Mouse (Mus musculus): ENCODE data around the gene Itgb5. TPM values are rescaled to one million over a fixed set of nuclear protein-coding genes. Genes with fewer than 3 reads are reported as not detected.

The Itgb5 gene
- polyA plus RNA-seq, 1 experiment from 2014 or later = 13.8 TPM

- Histone ChIP-seq H3K27me3 (ENCODE audit: control insufficient read depth, insufficient read depth, low read length) (no peaks in the 10 kb centered on the region), H3K27ac (ENCODE audit: low read depth, low read length) (no peak overlapping the region), H3K4me1 (ENCODE audit: control insufficient read depth, insufficient read depth, low read length) (no peaks in the 10 kb centered on the region), H3K9me3 (ENCODE audit: control insufficient read depth, low read length) (no peaks in the 10 kb centered on the region), H3K9ac (replicated peaks; ENCODE audit: low read depth, low read length) (no peak overlapping the region), H3K4me3 (ENCODE audit: low read depth, low read length) (no peak overlapping the region), H3K36me3 (ENCODE audit: control insufficient read depth, insufficient read depth, low read length) (no peaks in the 10 kb centered on the region), H3K4me2 (ENCODE audit: low read depth, low read length) (no peak overlapping the region)
- ATAC-seq (ENCODE audit: low read depth) = no peak
- WGBS = 84% methylated on average over 6 of the region's 6 CpGs
Measured at GRCm38 (mm10) chr16:33795887-33796286, 33.6 kb upstream of the Itgb5 start.

GRCm38 (mm10) chr16:33796756-33797155 lies 32.7 kb upstream of the Itgb5 start:
- ATAC-seq (ENCODE audit: low read depth) = no peak
- H3K4me2 ChIP-seq (ENCODE audit: low read depth, low read length) = no peak overlapping the region
- 89% methylated on average over 3 of the region's 3 CpGs for WGBS

GRCm38 (mm10) chr16:33797860-33798259 lies 31.6 kb upstream of the Itgb5 start:
- no peaks in the 10 kb centered on the region for H3K9me3 ChIP-seq (ENCODE audit: control insufficient read depth, low read length)
- no peaks in the 10 kb centered on the region for H3K27me3 ChIP-seq (ENCODE audit: control insufficient read depth, insufficient read depth, low read length)
- H3K27ac ChIP-seq (ENCODE audit: low read depth, low read length) = no peak overlapping the region
- ATAC-seq (ENCODE audit: low read depth) = no peak
- H3K4me1 ChIP-seq (ENCODE audit: control insufficient read depth, insufficient read depth, low read length) = no peaks in the 10 kb centered on the region
- no peak overlapping the region for H3K9ac ChIP-seq (replicated peaks; ENCODE audit: low read depth, low read length)
- 55% methylated on average over 5 of the region's 5 CpGs for WGBS
- H3K4me2 ChIP-seq (ENCODE audit: low read depth, low read length) = no peak overlapping the region
- H3K4me3 ChIP-seq (ENCODE audit: low read depth, low read length) = no peak overlapping the region
- no peaks in the 10 kb centered on the region for H3K36me3 ChIP-seq (ENCODE audit: control insufficient read depth, insufficient read depth, low read length)

More at GRCm38 (mm10) chr16:33796756-33797155, 32.7 kb upstream of the Itgb5 start:
- no peak overlapping the region for H3K9ac ChIP-seq (replicated peaks; ENCODE audit: low read depth, low read length)
- no peak overlapping the region for H3K27ac ChIP-seq (ENCODE audit: low read depth, low read length)
- H3K4me3 ChIP-seq (ENCODE audit: low read depth, low read length) = no peak overlapping the region
- H3K4me1 ChIP-seq (ENCODE audit: control insufficient read depth, insufficient read depth, low read length) = no peaks in the 10 kb centered on the region
- no peaks in the 10 kb centered on the region for H3K36me3 ChIP-seq (ENCODE audit: control insufficient read depth, insufficient read depth, low read length)
- no peaks in the 10 kb centered on the region for H3K9me3 ChIP-seq (ENCODE audit: control insufficient read depth, low read length)
- no peaks in the 10 kb centered on the region for H3K27me3 ChIP-seq (ENCODE audit: control insufficient read depth, insufficient read depth, low read length)

GRCm38 (mm10) chr16:33810002-33810401 lies 19.5 kb upstream of the Itgb5 start:
- no peak overlapping the region for H3K9ac ChIP-seq (replicated peaks; ENCODE audit: low read depth, low read length)
- no peaks in the 10 kb centered on the region for H3K9me3 ChIP-seq (ENCODE audit: control insufficient read depth, low read length)
- ATAC-seq (ENCODE audit: low read depth) = no peak
- no peak overlapping the region for H3K4me2 ChIP-seq (ENCODE audit: low read depth, low read length)
- H3K27ac ChIP-seq (ENCODE audit: low read depth, low read length) = no peak overlapping the region
- H3K27me3 ChIP-seq (ENCODE audit: control insufficient read depth, insufficient read depth, low read length) = no peaks in the 10 kb centered on the region
- H3K4me3 ChIP-seq (ENCODE audit: low read depth, low read length) = no peak overlapping the region
- no peaks in the 10 kb centered on the region for H3K36me3 ChIP-seq (ENCODE audit: control insufficient read depth, insufficient read depth, low read length)
- no peaks in the 10 kb centered on the region for H3K4me1 ChIP-seq (ENCODE audit: control insufficient read depth, insufficient read depth, low read length)
- 79% methylated on average over 3 of the region's 3 CpGs for WGBS

GRCm38 (mm10) chr16:33818413-33819165 lies 10.9 kb upstream of the Itgb5 start:
- Histone ChIP-seq H3K9ac (replicated peaks; ENCODE audit: low read depth, low read length) (no peak overlapping the region), H3K4me1 (ENCODE audit: control insufficient read depth, insufficient read depth, low read length) (no peaks in the 10 kb centered on the region), H3K36me3 (ENCODE audit: control insufficient read depth, insufficient read depth, low read length) (no peaks in the 10 kb centered on the region), H3K4me3 (ENCODE audit: low read depth, low read length) (no peak overlapping the region), H3K9me3 (ENCODE audit: control insufficient read depth, low read length) (no peaks in the 10 kb centered on the region), H3K27ac (ENCODE audit: low read depth, low read length) (no peak overlapping the region), H3K27me3 (ENCODE audit: control insufficient read depth, insufficient read depth, low read length) (no peaks in the 10 kb centered on the region), H3K4me2 (ENCODE audit: low read depth, low read length) (no peak overlapping the region)
- 96% methylated on average over 7 of the region's 7 CpGs for WGBS
- no peak for ATAC-seq (ENCODE audit: low read depth)

GRCm38 (mm10) chr16:33820269-33821178 lies 8.9 kb upstream of the Itgb5 start:
- no peak overlapping the region for H3K27ac ChIP-seq (ENCODE audit: low read depth, low read length)
- no peak overlapping the region for H3K4me3 ChIP-seq (ENCODE audit: low read depth, low read length)
- H3K36me3 ChIP-seq (ENCODE audit: control insufficient read depth, insufficient read depth, low read length) = no peaks in the 10 kb centered on the region
- 20% methylated on average over 17 of the region's 17 CpGs for WGBS
- ATAC-seq (ENCODE audit: low read depth) = no peak
- H3K4me2 ChIP-seq (ENCODE audit: low read depth, low read length) = no peak overlapping the region
- H3K27me3 ChIP-seq (ENCODE audit: control insufficient read depth, insufficient read depth, low read length) = no peaks in the 10 kb centered on the region
- no peaks in the 10 kb centered on the region for H3K9me3 ChIP-seq (ENCODE audit: control insufficient read depth, low read length)
- no peaks in the 10 kb centered on the region for H3K4me1 ChIP-seq (ENCODE audit: control insufficient read depth, insufficient read depth, low read length)
- no peak overlapping the region for H3K9ac ChIP-seq (replicated peaks; ENCODE audit: low read depth, low read length)

- H3K9ac ChIP-seq (replicated peaks; ENCODE audit: low read depth, low read length) = no peak overlapping the region
- 83% methylated on average over 6 of the region's 6 CpGs for WGBS
- H3K9me3 ChIP-seq (ENCODE audit: control insufficient read depth, low read length) = no peaks in the 10 kb centered on the region
- no peak overlapping the region for H3K27ac ChIP-seq (ENCODE audit: low read depth, low read length)
- ATAC-seq (ENCODE audit: low read depth) = no peak
- H3K36me3 ChIP-seq (ENCODE audit: control insufficient read depth, insufficient read depth, low read length) = no peaks in the 10 kb centered on the region
- H3K4me1 ChIP-seq (ENCODE audit: control insufficient read depth, insufficient read depth, low read length) = peaks cover 5% of the 10 kb centered on the region; the same call in 1 of the 2 replicates
- H3K4me2 ChIP-seq (ENCODE audit: low read depth, low read length) = no peak overlapping the region
- H3K27me3 ChIP-seq (ENCODE audit: control insufficient read depth, insufficient read depth, low read length) = peaks cover 4% of the 10 kb centered on the region; the same call in 1 of the 2 replicates
- H3K4me3 ChIP-seq (ENCODE audit: low read depth, low read length) = no peak overlapping the region
Measured at GRCm38 (mm10) chr16:33824603-33825002, 4.9 kb upstream of the Itgb5 start.

GRCm38 (mm10) chr16:33828496-33828895 lies 969 bp upstream of the Itgb5 start:
- WGBS = 91% methylated on average over 7 of the region's 7 CpGs
- H3K27me3 ChIP-seq (ENCODE audit: control insufficient read depth, insufficient read depth, low read length) = peaks cover 18% of the 10 kb centered on the region

More at GRCm38 (mm10) chr16:33828496-33828895, 969 bp upstream of the Itgb5 start:
- Histone ChIP-seq H3K9ac (replicated peaks; ENCODE audit: low read depth, low read length) (no peak overlapping the region), H3K4me3 (ENCODE audit: low read depth, low read length) (no peak overlapping the region), H3K9me3 (ENCODE audit: control insufficient read depth, low read length) (no peaks in the 10 kb centered on the region), H3K4me1 (ENCODE audit: control insufficient read depth, insufficient read depth, low read length) (peaks cover 18% of the 10 kb centered on the region; the same call in 1 of the 2 replicates), H3K27ac (ENCODE audit: low read depth, low read length) (no peak overlapping the region), H3K4me2 (ENCODE audit: low read depth, low read length) (no peak overlapping the region), H3K36me3 (ENCODE audit: control insufficient read depth, insufficient read depth, low read length) (no peaks in the 10 kb centered on the region)
- ATAC-seq (ENCODE audit: low read depth) = no peak
